Mouse (Mus musculus) neural tube, embryonic 12.5 days (tissue): ENCODE results near the gene Cxcl16. TPM values are rescaled to one million over a fixed set of nuclear protein-coding genes. Genes with fewer than 3 reads are reported as not detected.

Experiments
- ATAC-seq: fragments of 200-750 bp; cut with Nextera tagmentation; 2 replicates; pipeline ENCODE4 v1.8.0; 2017; ENCODE audit warnings: low read depth, mild to moderate bottlenecking, moderate TSS enrichment, moderate library complexity; ENCODE audit not compliant: low FRiP score
- H3K27ac ChIP-seq: fragments of 300-500 bp; sonication (generic); 2 replicates; pipeline ENCODE4 v1.5.1; 2016
- H3K27me3 ChIP-seq: fragments of 300-500 bp; sonication (generic); replicated peaks from 2 replicates; pipeline ENCODE4 v1.6.1; 2016; ENCODE audit warnings: mild to moderate bottlenecking
- H3K36me3 ChIP-seq: fragments of 300-500 bp; sonication (generic); 2 replicates; pipeline ENCODE4 v1.6.1; 2016; ENCODE audit warnings: mild to moderate bottlenecking
- H3K4me1 ChIP-seq: fragments of 300-500 bp; sonication (generic); 2 replicates; pipeline ENCODE4 v1.6.1; 2016
- H3K4me2 ChIP-seq: fragments of 300-500 bp; sonication (generic); replicated peaks from 2 replicates; pipeline ENCODE4 v1.6.1; 2016; ENCODE audit warnings: mild to moderate bottlenecking
- H3K4me3 ChIP-seq: fragments of 300-500 bp; sonication (generic); 2 replicates; pipeline ENCODE4 v1.5.1; 2016
- H3K9ac ChIP-seq: fragments of 300-500 bp; sonication (generic); 2 replicates; pipeline ENCODE4 v1.6.1; 2016; ENCODE audit warnings: mild to moderate bottlenecking
- H3K9me3 ChIP-seq: fragments of 300-500 bp; sonication (generic); 2 replicates; pipeline ENCODE4 v1.6.1; 2016; ENCODE audit warnings: mild to moderate bottlenecking
- WGBS: fragments of 180-500 bp; shearing (Covaris S2); methylation state at CpG from one replicate; pipeline ENCODE4 v1.1.7; 2016; 5-methylcytosine and 5-hydroxymethylcytosine counted together
- polyA plus RNA-seq: library from polyadenylated mRNA; unstranded; fragments of >200 nt; fragmentation: Nextera tagmentation; extraction: Ambion mirVana; gene quantifications from 2 replicates; pipeline ENCODE4 v1.2.1, GENCODE M21; 2016

Cxcl16 gene
- polyA plus RNA-seq, 1 experiment from 2014 or later, result 3.9 TPM

DNA sequence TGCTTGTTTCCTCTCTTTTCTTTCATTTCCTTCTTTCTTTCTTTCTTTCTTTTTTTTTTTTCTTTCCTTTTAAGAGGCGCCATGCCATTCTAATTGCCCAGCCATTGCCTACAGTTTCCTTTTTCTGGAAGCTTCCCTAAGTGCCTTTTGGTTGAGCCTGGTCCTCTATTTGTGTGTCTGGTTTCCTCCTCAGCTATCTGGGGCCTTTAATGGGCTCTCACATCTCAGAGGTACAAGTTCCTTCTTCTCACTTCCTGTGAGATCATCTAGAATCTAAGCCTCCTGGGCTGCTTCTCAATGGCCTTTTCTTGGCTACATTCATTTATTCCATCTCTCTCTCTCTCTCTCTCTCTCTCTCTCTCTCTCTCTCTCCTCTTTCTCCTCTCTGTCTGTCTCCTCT lies 12.4 kb downstream of the Cxcl16 start:
- no peak for ATAC-seq
- Histone ChIP-seq H3K27ac (no peak overlapping the region), H3K4me3 (no peak overlapping the region), H3K36me3 (peaks cover under 1% of the 10 kb centered on the region; the same call in 1 of the 2 replicates), H3K4me2 (no peak overlapping the region), H3K9ac (no peak overlapping the region), H3K4me1 (peaks cover 3% of the 10 kb centered on the region), H3K9me3 (no peaks in the 10 kb centered on the region), H3K27me3 (no peaks in the 10 kb centered on the region)
- 68% methylated on average over 1 of the region's 1 CpGs for WGBS

DNA sequence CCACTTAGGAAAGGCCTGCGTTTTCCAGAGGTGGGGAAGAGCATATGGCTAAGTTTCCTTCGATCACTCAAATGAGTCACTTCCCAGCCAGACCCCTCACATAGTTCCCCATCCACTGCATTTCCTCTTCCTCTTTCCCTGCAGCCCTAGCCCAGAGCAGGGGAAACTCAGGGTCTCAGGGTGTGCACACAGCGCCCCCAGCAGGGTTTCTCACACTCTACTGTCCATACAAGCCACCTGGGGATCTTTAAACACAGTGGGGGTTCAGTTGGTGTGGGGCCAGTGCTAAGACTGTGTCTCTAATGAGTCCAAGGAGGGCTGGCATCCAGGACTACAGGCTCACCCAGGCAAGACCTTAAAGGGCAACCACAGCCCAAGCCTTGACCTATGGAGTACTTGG lies 13.0 kb downstream of the Cxcl16 start:
- H3K4me2 ChIP-seq, result no peak overlapping the region
- no peak for ATAC-seq
- H3K9ac ChIP-seq, result no peak overlapping the region
- no peak overlapping the region for H3K4me3 ChIP-seq
- 47% methylated on average over 3 of the region's 3 CpGs for WGBS
- H3K9me3 ChIP-seq, result no peaks in the 10 kb centered on the region
- H3K27ac ChIP-seq, result no peak overlapping the region
- peaks cover 7% of the 10 kb centered on the region for H3K36me3 ChIP-seq
- H3K27me3 ChIP-seq, result no peaks in the 10 kb centered on the region
- H3K4me1 ChIP-seq, result no peaks in the 10 kb centered on the region

GRCm38 (mm10) chr11:70444667-70445066 lies 15.1 kb downstream of the Cxcl16 start:
- 79% methylated on average over 6 of the region's 6 CpGs for WGBS
- H3K4me1 ChIP-seq, result no peaks in the 10 kb centered on the region
- H3K4me3 ChIP-seq, result no peak overlapping the region
- ATAC-seq, result no peak
- no peaks in the 10 kb centered on the region for H3K9me3 ChIP-seq
- peaks cover 24% of the 10 kb centered on the region for H3K36me3 ChIP-seq
- no peak overlapping the region for H3K27ac ChIP-seq
- no peaks in the 10 kb centered on the region for H3K27me3 ChIP-seq
- no peak overlapping the region for H3K4me2 ChIP-seq
- no peak overlapping the region for H3K9ac ChIP-seq

DNA sequence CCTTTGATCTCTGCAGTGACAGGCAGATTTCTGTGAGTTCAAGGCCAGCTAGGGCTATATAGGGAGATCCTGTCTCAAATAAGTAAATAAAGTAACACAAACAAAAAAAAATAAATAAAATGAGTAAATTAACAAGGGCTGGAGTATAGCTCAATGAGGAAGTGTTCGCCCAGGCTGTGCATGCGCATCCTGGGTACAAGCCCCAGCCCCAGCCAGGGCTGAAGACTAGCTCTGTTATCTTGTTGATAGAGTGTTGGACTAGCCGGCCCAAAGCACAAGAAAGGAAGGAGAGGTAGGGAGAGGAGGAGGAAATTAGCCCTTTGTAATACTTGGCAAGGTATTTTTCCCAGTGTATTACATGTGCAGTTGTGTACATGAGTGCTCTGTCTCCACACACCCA lies 15.8 kb downstream of the Cxcl16 start:
- no peak overlapping the region for H3K4me2 ChIP-seq
- 87% methylated on average over 3 of the region's 3 CpGs for WGBS
- no peak for ATAC-seq
- no peak overlapping the region for H3K4me3 ChIP-seq
- no peak overlapping the region for H3K9ac ChIP-seq
- no peaks in the 10 kb centered on the region for H3K4me1 ChIP-seq
- no peaks in the 10 kb centered on the region for H3K9me3 ChIP-seq
- H3K27ac ChIP-seq, result no peak overlapping the region
- no peaks in the 10 kb centered on the region for H3K27me3 ChIP-seq
- peaks cover 31% of the 10 kb centered on the region for H3K36me3 ChIP-seq

GRCm38 (mm10) chr11:70441882-70442281 lies 17.9 kb downstream of the Cxcl16 start:
- Histone ChIP-seq H3K27me3 (no peaks in the 10 kb centered on the region), H3K36me3 (peaks cover 50% of the 10 kb centered on the region), H3K4me2 (no peak overlapping the region), H3K27ac (no peak overlapping the region), H3K9me3 (no peaks in the 10 kb centered on the region), H3K9ac (no peak overlapping the region), H3K4me1 (no peaks in the 10 kb centered on the region), H3K4me3 (no peak overlapping the region)
- ATAC-seq, result no peak
- WGBS, result 92% methylated on average over 7 of the region's 7 CpGs

GRCm38 (mm10) chr11:70440637-70441036 lies 19.1 kb downstream of the Cxcl16 start:
- H3K36me3 ChIP-seq, result peaks cover 62% of the 10 kb centered on the region
- 94% methylated on average over 4 of the region's 4 CpGs for WGBS

GRCm38 (mm10) chr11:70438728-70439374 lies 20.9 kb downstream of the Cxcl16 start:
- H3K9me3 ChIP-seq, result no peaks in the 10 kb centered on the region
- peaks cover 62% of the 10 kb centered on the region for H3K36me3 ChIP-seq
- no peak for ATAC-seq
- no peak overlapping the region for H3K9ac ChIP-seq
- H3K4me1 ChIP-seq, result peaks cover 12% of the 10 kb centered on the region
- no peaks in the 10 kb centered on the region for H3K27me3 ChIP-seq
- H3K27ac ChIP-seq, result no peak overlapping the region
- H3K4me3 ChIP-seq, result no peak overlapping the region
- WGBS, result 93% methylated on average over 7 of the region's 7 CpGs
- no peak overlapping the region for H3K4me2 ChIP-seq

More at GRCm38 (mm10) chr11:70440637-70441036, 19.1 kb downstream of the Cxcl16 start:
- no peak overlapping the region for H3K4me3 ChIP-seq
- H3K4me1 ChIP-seq, result no peaks in the 10 kb centered on the region
- no peak overlapping the region for H3K9ac ChIP-seq
- no peak overlapping the region for H3K27ac ChIP-seq
- H3K27me3 ChIP-seq, result no peaks in the 10 kb centered on the region
- no peak overlapping the region for H3K4me2 ChIP-seq
- no peak for ATAC-seq
- H3K9me3 ChIP-seq, result no peaks in the 10 kb centered on the region

GRCm38 (mm10) chr11:70437426-70437825 lies 22.4 kb downstream of the Cxcl16 start:
- Histone ChIP-seq H3K9ac (no peak overlapping the region), H3K4me3 (no peak overlapping the region), H3K27me3 (no peaks in the 10 kb centered on the region), H3K4me1 (peaks cover 22% of the 10 kb centered on the region), H3K36me3 (peaks cover 61% of the 10 kb centered on the region), H3K9me3 (no peaks in the 10 kb centered on the region), H3K27ac (no peak overlapping the region), H3K4me2 (no peak overlapping the region)
- WGBS, result 86% methylated on average over 6 of the region's 6 CpGs
- ATAC-seq, result no peak

DNA sequence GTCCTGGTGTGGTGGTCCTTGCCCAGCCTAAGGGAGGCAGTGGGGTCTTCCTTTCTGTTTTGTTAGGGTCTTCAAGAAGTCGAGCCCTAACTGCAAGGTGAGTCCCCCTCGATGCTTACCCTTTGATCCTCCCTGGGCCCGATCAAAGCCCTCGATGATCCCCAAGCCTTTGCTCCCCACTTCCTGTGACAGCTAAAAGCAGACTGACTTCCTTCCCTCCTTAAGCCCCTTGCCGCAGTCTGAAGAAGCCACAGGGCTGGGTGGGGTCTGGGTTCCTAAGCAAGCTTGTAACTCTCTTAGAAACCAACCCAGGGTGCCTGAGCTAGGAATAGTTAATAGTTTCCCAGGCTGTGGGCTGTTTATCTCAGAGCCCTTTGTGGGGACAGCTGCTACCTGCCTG lies 24.3 kb downstream of the Cxcl16 start:
- Histone ChIP-seq H3K4me2 (no peak overlapping the region), H3K27me3 (no peaks in the 10 kb centered on the region), H3K9me3 (no peaks in the 10 kb centered on the region), H3K9ac (no peak overlapping the region), H3K4me3 (no peak overlapping the region), H3K4me1 (peaks cover 22% of the 10 kb centered on the region), H3K27ac (no peak overlapping the region), H3K36me3 (peaks cover 46% of the 10 kb centered on the region)
- no peak for ATAC-seq
- 76% methylated on average over 5 of the region's 5 CpGs for WGBS

GRCm38 (mm10) chr11:70433951-70434350 lies 25.8 kb downstream of the Cxcl16 start:
- H3K27me3 ChIP-seq, result no peaks in the 10 kb centered on the region
- H3K36me3 ChIP-seq, result peaks cover 31% of the 10 kb centered on the region
- peak overlapping the region; percentile 64; the same call in 1 of the 2 replicates for H3K9ac ChIP-seq
- peaks cover 22% of the 10 kb centered on the region for H3K4me1 ChIP-seq
- no peaks in the 10 kb centered on the region for H3K9me3 ChIP-seq
- WGBS, result 98% methylated on average over 3 of the region's 3 CpGs
- no peak for ATAC-seq
- H3K4me2 ChIP-seq, result peak overlapping the region; percentile 74
- H3K4me3 ChIP-seq, result peak overlapping the region; percentile 2; the same call in 1 of the 2 replicates
- no peak overlapping the region for H3K27ac ChIP-seq

DNA sequence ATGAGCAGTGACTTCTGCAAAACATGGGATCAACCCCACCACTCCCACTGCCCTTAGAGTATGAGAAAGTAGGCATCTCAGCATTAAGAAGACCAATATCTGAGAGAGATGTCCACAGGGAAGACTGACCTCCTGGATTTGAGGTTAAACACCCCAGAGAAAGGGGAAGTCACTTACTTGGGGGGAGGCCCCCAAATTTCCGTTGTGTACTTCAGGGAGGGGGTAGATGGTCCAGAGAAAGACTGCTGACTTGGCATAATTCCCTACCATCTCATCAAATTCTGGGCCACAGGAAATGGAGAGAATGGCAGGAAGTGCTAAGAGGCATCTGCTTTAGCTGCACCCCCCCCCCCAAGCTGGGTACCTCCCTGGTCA lies 26.2 kb downstream of the Cxcl16 start:
- H3K9me3 ChIP-seq, result no peaks in the 10 kb centered on the region
- no peak overlapping the region for H3K27ac ChIP-seq
- H3K36me3 ChIP-seq, result peaks cover 27% of the 10 kb centered on the region
- H3K4me2 ChIP-seq, result peak overlapping the region; percentile 74
- ATAC-seq, result no peak
- H3K4me1 ChIP-seq, result peaks cover 22% of the 10 kb centered on the region
- peak overlapping the region; percentile 64; the same call in 1 of the 2 replicates for H3K9ac ChIP-seq
- WGBS, result 61% methylated on average over 1 of the region's 1 CpGs
- H3K4me3 ChIP-seq, result peak overlapping the region; percentile 2; the same call in 1 of the 2 replicates
- no peaks in the 10 kb centered on the region for H3K27me3 ChIP-seq

GRCm38 (mm10) chr11:70432895-70433568 lies 26.8 kb downstream of the Cxcl16 start:
- ATAC-seq, result peak; percentile 60
- H3K9ac ChIP-seq, result peak overlapping the region; percentile 64
- WGBS, result 9% methylated on average over 15 of the region's 15 CpGs
- peak overlapping the region; percentile 71 for H3K27ac ChIP-seq
- H3K36me3 ChIP-seq, result peaks cover 22% of the 10 kb centered on the region
- peak overlapping the region; percentile 74 for H3K4me2 ChIP-seq
- peaks cover 22% of the 10 kb centered on the region for H3K4me1 ChIP-seq
- no peaks in the 10 kb centered on the region for H3K9me3 ChIP-seq
- H3K27me3 ChIP-seq, result no peaks in the 10 kb centered on the region
- H3K4me3 ChIP-seq, result peak overlapping the region; percentile 75
